Mouse (Mus musculus): ENCODE results near the gene Maml2.

The Maml2 gene

GRCm38 (mm10) chr9:13309807-13310206 lies 12.1 kb downstream of the Maml2 start:
- DNase-seq (ENCODE audit: low read depth, low spot score), result no peak

- DNase-seq (ENCODE audit: low read depth, low spot score), result no peak
These were observed 12.5 kb downstream of the Maml2 start for GRCm38 (mm10) chr9:13310236-13310635.

GRCm38 (mm10) chr9:13311094-13311493 lies 13.3 kb downstream of the Maml2 start:
- no peak for DNase-seq (ENCODE audit: low read depth, low spot score)

- no peak for DNase-seq (ENCODE audit: low read depth, low spot score)
These were observed 16.2 kb downstream of the Maml2 start for GRCm38 (mm10) chr9:13313923-13314322.

DNA sequence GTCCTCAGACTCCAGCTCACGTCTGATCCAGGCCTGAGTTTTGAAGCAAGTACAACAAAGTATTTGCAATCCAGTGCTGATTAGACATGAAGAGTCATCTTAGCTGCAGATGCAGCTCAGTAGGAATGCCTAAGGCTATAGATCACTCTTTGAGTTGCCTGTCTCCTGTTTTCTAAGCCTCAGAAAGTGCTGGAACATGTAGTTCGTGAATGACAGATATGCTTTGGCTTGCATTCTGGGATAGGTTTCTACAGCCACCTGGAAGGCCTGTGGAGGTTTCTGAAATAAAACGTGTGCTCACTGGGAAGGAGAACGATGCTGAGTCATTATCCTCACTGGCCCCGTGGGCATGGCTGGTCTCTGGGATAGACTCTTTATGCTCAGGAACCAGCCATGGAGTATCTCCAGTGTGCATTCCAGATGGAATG lies 16.8 kb downstream of the Maml2 start:
- DNase-seq (ENCODE audit: low read depth, low spot score), result no peak

DNA sequence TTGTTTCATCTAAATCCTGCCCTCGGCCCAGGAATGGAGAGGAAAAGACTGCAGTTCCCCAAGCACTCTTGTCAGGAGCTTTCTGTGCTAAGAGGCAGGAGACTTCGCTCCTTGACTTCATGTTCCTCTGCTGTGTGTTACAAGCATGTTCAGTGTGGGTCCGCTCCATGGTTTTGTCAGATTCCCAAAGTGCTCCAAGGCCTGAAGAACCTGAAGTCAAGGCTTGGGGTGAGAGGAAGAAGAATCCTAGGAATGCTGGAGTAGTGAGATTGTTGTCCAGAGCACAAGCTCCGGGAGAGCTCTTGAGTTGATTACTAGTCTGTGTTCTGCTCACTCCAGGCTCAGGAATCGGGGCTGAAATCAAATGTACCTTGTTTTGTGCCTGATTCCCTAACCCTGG lies 17.6 kb downstream of the Maml2 start:
- DNase-seq (ENCODE audit: low read depth, low spot score), result no peak

DNA sequence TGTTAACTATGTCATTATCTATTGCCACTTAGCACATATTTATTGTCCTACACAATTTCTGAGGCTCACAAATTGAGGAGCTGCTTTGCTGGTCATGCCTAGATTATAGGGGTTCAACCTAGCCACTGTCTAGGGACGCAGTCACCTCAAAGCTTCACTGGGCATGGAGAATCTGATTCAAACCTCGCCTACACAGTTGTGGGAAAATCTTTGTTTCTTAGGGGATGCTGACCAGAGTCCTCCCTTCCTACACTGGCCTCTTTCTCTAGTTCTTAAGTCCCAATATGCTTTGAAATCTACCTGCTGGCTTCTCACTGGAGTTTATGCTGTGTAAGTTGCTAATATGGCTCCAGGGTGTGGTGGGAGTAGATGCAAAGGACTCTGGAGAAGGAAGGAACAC lies 21.8 kb downstream of the Maml2 start:
- no peak for DNase-seq (ENCODE audit: low read depth, low spot score)

DNA sequence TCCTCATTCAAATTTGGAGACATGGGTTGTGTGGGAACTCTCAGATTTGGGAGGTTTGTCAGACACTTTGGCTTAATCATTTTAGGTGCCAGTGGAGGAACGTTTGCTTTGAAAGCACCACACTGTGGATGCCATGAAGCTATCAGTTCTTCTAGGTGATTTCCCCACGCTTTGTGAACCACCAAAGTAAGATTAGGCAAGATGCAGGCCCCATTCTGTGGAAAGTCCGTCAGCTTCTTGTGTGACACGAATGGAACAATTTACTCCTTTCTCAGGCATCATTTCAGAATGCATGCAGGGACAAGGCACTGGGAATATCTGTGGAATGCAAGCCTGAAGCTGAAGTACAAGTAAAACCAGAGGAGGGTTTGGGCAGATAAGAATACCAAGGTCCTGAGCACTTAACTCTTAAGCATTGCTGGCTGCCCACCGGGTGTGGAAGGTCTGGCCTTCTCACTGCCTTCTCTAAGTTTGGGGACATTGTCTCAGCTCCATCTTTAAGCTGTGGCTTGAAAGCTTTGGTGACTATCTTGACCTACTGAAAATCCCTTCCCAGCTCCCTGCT lies 23.1 kb downstream of the Maml2 start:
- DNase-seq (ENCODE audit: low read depth, low spot score), result no peak

DNA sequence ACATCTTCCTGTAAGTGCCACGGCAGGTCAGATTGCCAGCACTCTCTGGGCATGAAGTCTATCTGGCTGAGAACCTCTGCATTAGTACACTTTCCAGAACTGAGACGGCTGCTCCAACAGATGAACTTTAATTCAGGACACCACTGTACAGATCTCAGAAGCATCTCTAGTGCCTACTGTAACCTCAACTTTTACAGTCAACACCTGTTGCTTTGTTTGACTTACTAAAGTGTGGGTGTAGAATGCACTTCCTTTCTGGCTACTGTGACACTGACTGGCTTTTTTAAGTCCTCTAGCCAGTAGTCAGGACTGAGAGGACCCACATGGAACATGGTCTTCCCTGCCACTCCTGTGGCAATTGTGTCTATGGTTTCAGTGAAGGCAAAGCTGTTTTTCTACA lies 25.3 kb downstream of the Maml2 start:
- DNase-seq (ENCODE audit: low read depth, low spot score), result no peak

GRCm38 (mm10) chr9:13323612-13324011 lies 25.9 kb downstream of the Maml2 start:
- DNase-seq (ENCODE audit: low read depth, low spot score), result peak; percentile 41

DNA sequence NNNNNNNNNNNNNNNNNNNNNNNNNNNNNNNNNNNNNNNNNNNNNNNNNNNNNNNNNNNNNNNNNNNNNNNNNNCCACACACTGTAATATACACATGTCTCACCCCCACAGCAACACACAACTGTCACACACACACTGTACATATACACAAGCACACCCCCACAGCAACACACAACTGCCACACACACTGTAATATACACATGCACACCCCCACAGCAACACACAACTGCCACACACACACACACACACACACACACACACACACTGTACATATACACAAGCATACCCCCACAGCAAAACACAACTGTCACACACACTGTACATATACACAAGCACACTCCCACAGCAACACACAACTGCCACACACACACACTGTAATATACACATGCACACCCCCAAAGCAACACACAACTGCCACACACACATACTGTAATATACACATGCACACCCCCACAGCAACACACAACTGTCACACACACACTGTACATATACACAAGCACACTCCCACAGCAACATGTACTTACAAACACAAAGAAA lies 116.5 kb downstream of the Maml2 start:
- DNase-seq (ENCODE audit: low read depth, low spot score), result no peak

- no peak for DNase-seq (ENCODE audit: low read depth, low spot score)
These were observed 127.5 kb downstream of the Maml2 start for GRCm38 (mm10) chr9:13425031-13425940.

DNA sequence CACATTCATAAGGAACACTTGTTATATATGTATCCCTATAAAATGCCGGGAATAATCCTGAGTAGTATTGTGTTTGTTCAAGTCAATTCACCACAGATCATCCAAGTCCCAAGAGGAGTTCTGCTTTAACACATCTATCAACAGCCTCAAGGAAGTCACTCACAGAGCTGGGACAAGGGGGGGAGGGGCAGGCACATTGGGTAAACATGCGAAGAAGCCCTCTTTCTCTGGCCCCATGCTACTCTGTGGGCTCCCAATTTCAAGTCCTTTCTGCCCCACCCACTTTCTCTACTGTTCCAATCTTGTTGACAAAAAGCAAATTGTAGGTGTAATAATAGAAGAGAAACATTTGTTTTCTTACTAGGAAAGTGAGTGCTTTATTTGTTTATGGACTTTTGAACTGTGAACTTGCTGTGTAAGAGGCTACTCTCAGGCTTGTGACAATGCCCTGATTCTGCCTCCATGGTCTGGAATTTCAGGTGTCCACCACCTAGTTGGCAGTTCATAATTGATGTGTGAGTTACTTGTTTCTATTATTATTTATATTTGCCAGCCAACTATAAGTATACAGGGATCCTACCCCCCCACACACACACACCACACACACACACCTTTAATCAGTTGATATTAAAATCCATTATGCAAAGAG lies 131.8 kb downstream of the Maml2 start:
- DNase-seq (ENCODE audit: low read depth, low spot score), result no peak

- no peak for DNase-seq (ENCODE audit: low read depth, low spot score)
These were observed 132.5 kb downstream of the Maml2 start for GRCm38 (mm10) chr9:13430302-13430701.

DNA sequence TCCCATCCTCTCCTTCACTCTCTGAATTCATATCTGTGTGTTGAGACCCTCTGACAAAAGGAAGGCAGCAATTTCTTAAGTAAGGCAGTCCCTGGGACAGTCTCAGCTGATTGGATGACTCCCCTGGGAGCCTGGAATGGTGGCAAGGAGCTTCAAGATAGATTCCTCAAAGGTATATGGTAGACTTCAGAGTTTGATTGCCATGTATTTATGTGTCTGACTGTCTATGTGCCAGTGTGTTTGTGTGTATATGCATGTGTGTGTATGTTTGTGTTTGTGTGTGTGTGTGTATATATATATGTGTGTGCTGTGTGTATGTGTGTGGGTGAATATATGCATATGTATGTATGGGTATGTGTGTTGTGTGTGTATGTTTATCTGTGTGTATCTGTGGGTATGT lies 133.0 kb downstream of the Maml2 start:
- DNase-seq (ENCODE audit: low read depth, low spot score), result no peak

DNA sequence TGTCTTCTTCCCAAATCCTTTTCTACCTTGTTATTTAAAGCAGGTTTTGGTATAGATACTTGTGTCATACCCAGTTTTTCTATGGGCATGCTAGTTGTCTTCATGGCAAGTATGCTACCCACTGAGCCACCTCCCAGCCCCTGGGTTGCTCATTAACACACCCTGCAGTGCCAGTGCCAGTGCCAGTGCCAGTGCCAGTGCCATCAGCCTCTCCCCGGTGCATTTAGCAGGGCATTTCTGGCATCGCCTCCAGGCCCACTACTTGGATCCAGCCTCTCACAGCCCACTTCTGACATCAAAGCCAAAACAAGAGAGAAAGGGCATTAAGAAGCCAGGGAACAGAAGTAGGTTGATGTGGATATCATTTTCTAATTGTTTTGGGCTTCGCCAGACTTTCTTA lies 133.9 kb downstream of the Maml2 start:
- no peak for DNase-seq (ENCODE audit: low read depth, low spot score)

- DNase-seq (ENCODE audit: low read depth, low spot score), result no peak
These were observed 135.8 kb downstream of the Maml2 start for GRCm38 (mm10) chr9:13433501-13434090.

DNA sequence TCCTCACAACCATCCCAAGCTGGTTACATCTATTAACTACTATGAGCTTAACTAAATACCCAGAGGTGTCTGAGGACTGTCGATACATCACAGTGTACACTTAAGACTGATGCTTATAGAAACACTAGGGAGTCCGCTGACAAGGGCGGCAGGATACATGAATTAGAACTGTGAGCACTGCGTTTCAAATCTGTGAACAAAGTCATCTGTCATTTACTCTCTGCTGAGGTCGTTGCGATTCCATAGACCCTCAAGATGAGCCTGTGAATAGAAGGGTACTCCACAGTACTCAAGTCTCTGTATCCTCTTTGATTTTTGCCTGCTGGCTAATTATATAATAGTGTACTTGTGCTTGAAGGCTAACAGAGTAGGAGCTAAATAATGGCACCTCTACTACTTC lies 143.2 kb downstream of the Maml2 start:
- no peak for DNase-seq (ENCODE audit: low read depth, low spot score)

GRCm38 (mm10) chr9:13442012-13442735 lies 144.4 kb downstream of the Maml2 start:
- DNase-seq (ENCODE audit: low read depth, low spot score), result peak; percentile 4

GRCm38 (mm10) chr9:13443484-13444211 lies 145.9 kb downstream of the Maml2 start:
- DNase-seq (ENCODE audit: low read depth, low spot score), result no peak

DNA sequence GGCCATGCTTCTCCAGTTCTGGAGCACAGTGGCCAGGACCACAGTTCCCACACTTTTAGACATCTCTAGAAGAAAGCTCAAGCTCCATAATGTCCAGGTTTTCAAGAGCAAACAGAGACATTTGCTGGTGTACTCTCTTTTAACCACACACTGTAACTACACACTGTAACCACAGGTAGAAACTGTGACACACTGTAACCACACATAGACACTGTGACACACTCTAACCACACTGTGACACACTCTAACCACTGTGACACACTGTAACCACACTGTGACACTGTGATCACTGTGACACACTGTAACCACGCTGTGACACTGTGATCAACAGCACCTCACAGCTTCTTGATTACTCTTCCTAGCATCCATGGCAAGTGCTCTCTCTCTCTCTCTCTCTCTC lies 148.5 kb downstream of the Maml2 start:
- no peak for DNase-seq (ENCODE audit: low read depth, low spot score)
